Mouse (Mus musculus): ENCODE data around the gene Tmem51. TPM values are rescaled to one million over a fixed set of nuclear protein-coding genes. Genes with fewer than 3 reads are reported as not detected.
"Not testable (repeated sequence)": the region's sequence is repeated elsewhere in the genome, so short reads cannot be mapped to it uniquely, and the experiment has no call there.

Gene Tmem51
- total and polyA plus RNA-seq, 2 experiments, result 4.1 to 13.3 TPM

- Histone ChIP-seq H3K27me3 (ENCODE audit: control insufficient read depth, insufficient read depth, low read length) (no peaks in the 10 kb centered on the region), H3K4me3 (ENCODE audit: insufficient read depth, low read depth, low read length) (no peak overlapping the region), H3K79me2 (ENCODE audit: control insufficient read depth, insufficient read depth, low read length) (no peaks in the 10 kb centered on the region), H3K9ac (ENCODE audit: low read depth, low read length) (no peak overlapping the region), H3K36me3 (ENCODE audit: control insufficient read depth, insufficient read depth, low read length) (no peaks in the 10 kb centered on the region), H3K4me1 (ENCODE audit: control insufficient read depth, insufficient read depth, low read length) (peaks cover 6% of the 10 kb centered on the region), H3K27ac (replicated peaks; ENCODE audit: insufficient read depth, low read depth, low read length) (no peak overlapping the region)
- no peak for DNase-seq (ENCODE audit: extremely low read depth, low read depth, low spot score)
- TF ChIP-seq CTCF (IDR thresholded peaks at IDR 0.05; ENCODE audit: low read depth, low read length), result no peak
- TF ChIP-seq POLR2A (IDR thresholded peaks at IDR 0.05; ENCODE audit: extremely low read depth, insufficient read depth, low read length), result no peak
- WGBS, result 79% methylated on average over 8 of the region's 8 CpGs
Observed at GRCm38 (mm10) chr4:142055600-142055999, 28.5 kb downstream of the Tmem51 start.

DNA sequence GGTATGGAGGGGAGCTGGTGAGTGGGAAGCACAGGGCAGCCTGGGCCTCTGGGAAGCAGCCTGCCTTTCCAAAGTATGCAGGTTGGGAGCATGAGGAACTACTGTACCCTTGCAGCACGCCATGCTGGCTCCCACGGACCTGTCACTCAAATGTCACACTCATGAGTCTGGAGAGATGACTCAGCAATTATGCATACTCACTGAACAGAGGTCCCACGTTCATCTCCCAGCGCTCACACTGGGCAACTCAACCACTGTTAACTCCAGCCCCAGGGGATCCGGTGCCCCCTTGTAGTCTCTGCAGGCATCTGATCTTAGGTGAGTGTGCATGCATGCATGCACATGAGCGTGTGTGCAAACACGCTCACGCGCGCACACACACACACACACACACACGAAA lies 29.5 kb downstream of the Tmem51 start:
- H3K9ac ChIP-seq (ENCODE audit: low read depth, low read length), result no peak overlapping the region
- H3K36me3 ChIP-seq (ENCODE audit: control insufficient read depth, insufficient read depth, low read length), result no peaks in the 10 kb centered on the region
- DNase-seq (ENCODE audit: extremely low read depth, low read depth, low spot score), result no peak
- H3K27me3 ChIP-seq (ENCODE audit: control insufficient read depth, insufficient read depth, low read length), result no peaks in the 10 kb centered on the region
- no peaks in the 10 kb centered on the region for H3K79me2 ChIP-seq (ENCODE audit: control insufficient read depth, insufficient read depth, low read length)
- no peak for TF ChIP-seq CTCF (IDR thresholded peaks at IDR 0.05; ENCODE audit: low read depth, low read length)
- TF ChIP-seq POLR2A (IDR thresholded peaks at IDR 0.05; ENCODE audit: extremely low read depth, insufficient read depth, low read length), result no peak
- H3K27ac ChIP-seq (replicated peaks; ENCODE audit: insufficient read depth, low read depth, low read length), result no peak overlapping the region
- 85% methylated on average over 11 of the region's 11 CpGs for WGBS
- peaks cover 6% of the 10 kb centered on the region for H3K4me1 ChIP-seq (ENCODE audit: control insufficient read depth, insufficient read depth, low read length)
- no peak overlapping the region for H3K4me3 ChIP-seq (ENCODE audit: insufficient read depth, low read depth, low read length)

GRCm38 (mm10) chr4:142053661-142054448 lies 30.2 kb downstream of the Tmem51 start:
- Histone ChIP-seq H3K4me3 (ENCODE audit: insufficient read depth, low read depth, low read length) (no peak overlapping the region), H3K36me3 (ENCODE audit: control insufficient read depth, insufficient read depth, low read length) (no peaks in the 10 kb centered on the region), H3K79me2 (ENCODE audit: control insufficient read depth, insufficient read depth, low read length) (no peaks in the 10 kb centered on the region), H3K9ac (ENCODE audit: low read depth, low read length) (no peak overlapping the region), H3K4me1 (ENCODE audit: control insufficient read depth, insufficient read depth, low read length) (peaks cover 6% of the 10 kb centered on the region), H3K27ac (replicated peaks; ENCODE audit: insufficient read depth, low read depth, low read length) (peak overlapping the region; percentile 71), H3K27me3 (ENCODE audit: control insufficient read depth, insufficient read depth, low read length) (no peaks in the 10 kb centered on the region)
- peak; percentile 41 for DNase-seq (ENCODE audit: extremely low read depth, low read depth, low spot score)
- 45% methylated on average over 9 of the region's 9 CpGs for WGBS
- TF ChIP-seq POLR2A (IDR thresholded peaks at IDR 0.05; ENCODE audit: extremely low read depth, insufficient read depth, low read length) (no peak), CTCF (IDR thresholded peaks at IDR 0.05; ENCODE audit: low read depth, low read length) (no peak)

- H3K79me2 ChIP-seq (ENCODE audit: control insufficient read depth, insufficient read depth, low read length), result no peaks in the 10 kb centered on the region
- no peaks in the 10 kb centered on the region for H3K36me3 ChIP-seq (ENCODE audit: control insufficient read depth, insufficient read depth, low read length)
- TF ChIP-seq CTCF (IDR thresholded peaks at IDR 0.05; ENCODE audit: low read depth, low read length) (no peak), POLR2A (IDR thresholded peaks at IDR 0.05; ENCODE audit: extremely low read depth, insufficient read depth, low read length) (no peak)
- 39% methylated on average over 4 of the region's 4 CpGs for WGBS
- peak; percentile 50 for DNase-seq (ENCODE audit: extremely low read depth, low read depth, low spot score)
- peak overlapping the region; percentile 71 for H3K27ac ChIP-seq (replicated peaks; ENCODE audit: insufficient read depth, low read depth, low read length)
- H3K4me1 ChIP-seq (ENCODE audit: control insufficient read depth, insufficient read depth, low read length), result peaks cover 6% of the 10 kb centered on the region
- H3K9ac ChIP-seq (ENCODE audit: low read depth, low read length), result no peak overlapping the region
- no peaks in the 10 kb centered on the region for H3K27me3 ChIP-seq (ENCODE audit: control insufficient read depth, insufficient read depth, low read length)
- no peak overlapping the region for H3K4me3 ChIP-seq (ENCODE audit: insufficient read depth, low read depth, low read length)
Observed at GRCm38 (mm10) chr4:142053261-142053660, 30.8 kb downstream of the Tmem51 start.

GRCm38 (mm10) chr4:142052391-142053132 lies 31.5 kb downstream of the Tmem51 start:
- no peak overlapping the region for H3K4me3 ChIP-seq (ENCODE audit: insufficient read depth, low read depth, low read length)
- peak; percentile 88 for DNase-seq (ENCODE audit: extremely low read depth, low read depth, low spot score)
- no peaks in the 10 kb centered on the region for H3K36me3 ChIP-seq (ENCODE audit: control insufficient read depth, insufficient read depth, low read length)
- WGBS, result 27% methylated on average over 22 of the region's 22 CpGs
- peak overlapping the region; percentile 71 for H3K27ac ChIP-seq (replicated peaks; ENCODE audit: insufficient read depth, low read depth, low read length)
- H3K27me3 ChIP-seq (ENCODE audit: control insufficient read depth, insufficient read depth, low read length), result no peaks in the 10 kb centered on the region
- no peak overlapping the region for H3K9ac ChIP-seq (ENCODE audit: low read depth, low read length)
- H3K4me1 ChIP-seq (ENCODE audit: control insufficient read depth, insufficient read depth, low read length), result peaks cover 6% of the 10 kb centered on the region
- no peak for TF ChIP-seq CTCF (IDR thresholded peaks at IDR 0.05; ENCODE audit: low read depth, low read length)
- TF ChIP-seq POLR2A (IDR thresholded peaks at IDR 0.05; ENCODE audit: extremely low read depth, insufficient read depth, low read length), result no peak
- no peaks in the 10 kb centered on the region for H3K79me2 ChIP-seq (ENCODE audit: control insufficient read depth, insufficient read depth, low read length)

- not testable (repeated sequence) for H3K4me3 ChIP-seq (ENCODE audit: insufficient read depth, low read depth, low read length); DNase-seq (ENCODE audit: extremely low read depth, low read depth, low spot score); H3K36me3 ChIP-seq (ENCODE audit: control insufficient read depth, insufficient read depth, low read length); H3K4me1 ChIP-seq (ENCODE audit: control insufficient read depth, insufficient read depth, low read length); H3K9ac ChIP-seq (ENCODE audit: low read depth, low read length); H3K27me3 ChIP-seq (ENCODE audit: control insufficient read depth, insufficient read depth, low read length); H3K79me2 ChIP-seq (ENCODE audit: control insufficient read depth, insufficient read depth, low read length)
- 63% methylated on average over 6 of the region's 6 CpGs for WGBS
- peak overlapping the region; percentile 53 for H3K27ac ChIP-seq (replicated peaks; ENCODE audit: insufficient read depth, low read depth, low read length)
Observed at GRCm38 (mm10) chr4:142051883-142052282, 32.2 kb downstream of the Tmem51 start.
